In genomic region chr4:58575831-58576230, GRCm38 (mm10) we compare ENCODE assay signal across 24 mouse cellular contexts. TPM values are rescaled to one million over a fixed set of nuclear protein-coding genes. Genes with fewer than 3 reads are reported as not detected.
DNase-seq lines count a peak whose midpoint lies in the region.
"Had no signal": no experiment of that assay in that cellular context is flagged by ENCODE, and none has a peak within 500 bp of the region (broad histone marks: within the 10 kb centered on the region; RNA-seq: fewer than 3 reads in every experiment).

No protein-coding gene starts in this region.

- H3K4me1 ChIP-seq in heart, embryonic 10.5 days = peaks cover 9% of the 10 kb centered on the region
- H3K4me1 ChIP-seq: forebrain, embryonic 15.5 days; midbrain, embryonic 15.5 days; neural tube, embryonic 12.5 days had no signal

- DNase-seq in heart, adult 11 months = peak; percentile 97
- DNase-seq in heart, embryonic 10.5 days (ENCODE audit: low spot score) = no peak
- peak; percentile 4 for DNase-seq in lung, postnatal 14 days
- DNase-seq in lung, postnatal 25 days (ENCODE audit: low spot score) = no peak
- peak; percentile 27 to 35 for DNase-seq in gastrocnemius, postnatal 36 days
- DNase-seq in heart, postnatal 36 days = peak; percentile 26 to 51
- no peak for DNase-seq in kidney, postnatal 4 days
- no peak for DNase-seq in liver
- DNase-seq: adrenal gland, postnatal 14 days; cerebellum, adult 9-11 months; liver, postnatal 0 days; retina, postnatal 1 day; right cerebral cortex, postnatal 25 days; thymus, postnatal 25 days had no signal

- H3K4me3 ChIP-seq in heart, embryonic 10.5 days = no peak overlapping the region
- H3K4me3 ChIP-seq: embryonic facial prominence, embryonic 15.5 days; forebrain, embryonic 15.5 days; heart, embryonic 13.5 days; hindbrain, embryonic 10.5 days; intestine, embryonic 15.5 days; kidney, embryonic 15.5 days; left cerebral cortex, adult 2 months; midbrain, embryonic 15.5 days; neural tube, embryonic 12.5 days had no signal

- H3K27me3 ChIP-seq in heart, embryonic 10.5 days (ENCODE audit: insufficient read depth, poor library complexity, severe bottlenecking) = no peaks in the 10 kb centered on the region
- H3K27me3 ChIP-seq: embryonic facial prominence, embryonic 15.5 days; forebrain, embryonic 15.5 days; heart, embryonic 13.5 days; intestine, embryonic 15.5 days; kidney, embryonic 15.5 days; midbrain, embryonic 15.5 days; neural tube, embryonic 12.5 days had no signal

- intact Hi-C loops in gastrocnemius, postnatal 36 days (cut with DNase I) = no loop called here
- intact Hi-C loops in heart, postnatal 36 days (cut with DNase I) = no loop called here

- no peaks in the 10 kb centered on the region for H3K36me3 ChIP-seq in heart, embryonic 10.5 days
- H3K36me3 ChIP-seq: embryonic facial prominence, embryonic 15.5 days; forebrain, embryonic 15.5 days; heart, embryonic 13.5 days; hindbrain, embryonic 10.5 days; intestine, embryonic 15.5 days; kidney, embryonic 15.5 days; midbrain, embryonic 15.5 days; neural tube, embryonic 12.5 days had no signal

- H3K27ac ChIP-seq in heart, embryonic 10.5 days = no peak overlapping the region
- H3K27ac ChIP-seq: embryonic facial prominence, embryonic 15.5 days; forebrain, embryonic 15.5 days; heart, embryonic 13.5 days; hindbrain, embryonic 10.5 days; intestine, embryonic 15.5 days; kidney, embryonic 15.5 days; left cerebral cortex, adult 2 months; macrophage; midbrain, embryonic 15.5 days; neural tube, embryonic 12.5 days had no signal

- H3K9me3 ChIP-seq in heart, embryonic 10.5 days = no peaks in the 10 kb centered on the region
- H3K9me3 ChIP-seq: embryonic facial prominence, embryonic 15.5 days; forebrain, embryonic 15.5 days; heart, embryonic 13.5 days; hindbrain, embryonic 10.5 days; intestine, embryonic 15.5 days; kidney, embryonic 15.5 days; midbrain, embryonic 15.5 days; neural tube, embryonic 12.5 days had no signal

- 81% methylated on average over 6 of the region's 6 CpGs for WGBS in heart, embryonic 10.5 days

RNA-seq across cellular contexts. Expression of gene Lpar1, which starts 22.1 kb away (rescaled TPM):
- 24.7 and 38.7 TPM in 2 replicates for polyA plus RNA-seq in heart, embryonic 10.5 days (2016; fragmentation: Nextera tagmentation; extraction: Ambion mirVana)
- 10 to 100 TPM in 1 of 2 experiments, 1 to 10 TPM in 1; 8.3 to 10.5 TPM for total RNA-seq in gastrocnemius, postnatal 36 days (2021)
- 10 to 100 TPM in 1 of 2 experiments, 1 to 10 TPM in 1; 9.4 to 10.9 TPM for total RNA-seq in heart, postnatal 36 days (2021)

Comparison
In these comparisons a context has a peak if more than half of its experiments do, and no peak if none do; other contexts are left out.
1. DNase-seq: peak in heart, adult 11 months (single experiment), lung, postnatal 14 days (single experiment), gastrocnemius, postnatal 36 days (2 of 2) and heart, postnatal 36 days (2 of 2); none in heart, embryonic 10.5 days (single experiment), lung, postnatal 25 days (single experiment), kidney, postnatal 4 days (0 of 2) and liver (single experiment).